Mouse (Mus musculus): ENCODE data around the gene Pik3r5. TPM values are rescaled to one million over a fixed set of nuclear protein-coding genes. Genes with fewer than 3 reads are reported as not detected.

Gene Pik3r5
- total RNA-seq, 2 experiments from 2014 or later = 1.6 to 2.3 TPM

DNA sequence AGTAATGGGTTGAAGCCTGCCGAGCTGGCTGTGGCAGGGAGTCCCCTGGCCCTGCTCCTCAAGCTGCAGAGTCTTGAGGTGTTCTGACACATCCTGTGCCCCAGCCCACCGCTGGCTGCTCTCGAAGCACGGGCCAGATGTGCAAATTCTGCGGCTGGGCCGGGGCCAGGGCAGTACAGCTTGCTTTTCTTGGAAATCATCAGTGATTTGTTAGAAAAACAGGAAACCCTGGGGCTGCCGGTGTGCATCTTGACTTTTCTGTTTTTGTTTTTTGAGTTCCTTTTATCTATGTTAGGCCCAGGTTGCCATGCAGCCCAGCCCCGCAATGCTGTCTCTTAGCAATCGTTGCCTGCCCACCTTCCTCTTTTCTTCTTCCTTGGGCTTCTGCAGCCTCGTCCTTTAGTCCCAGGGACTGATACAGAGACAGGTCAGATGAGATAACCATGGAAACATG is 19.4 kb downstream of the Pik3r5 start:
- no peak for DNase-seq

DNA sequence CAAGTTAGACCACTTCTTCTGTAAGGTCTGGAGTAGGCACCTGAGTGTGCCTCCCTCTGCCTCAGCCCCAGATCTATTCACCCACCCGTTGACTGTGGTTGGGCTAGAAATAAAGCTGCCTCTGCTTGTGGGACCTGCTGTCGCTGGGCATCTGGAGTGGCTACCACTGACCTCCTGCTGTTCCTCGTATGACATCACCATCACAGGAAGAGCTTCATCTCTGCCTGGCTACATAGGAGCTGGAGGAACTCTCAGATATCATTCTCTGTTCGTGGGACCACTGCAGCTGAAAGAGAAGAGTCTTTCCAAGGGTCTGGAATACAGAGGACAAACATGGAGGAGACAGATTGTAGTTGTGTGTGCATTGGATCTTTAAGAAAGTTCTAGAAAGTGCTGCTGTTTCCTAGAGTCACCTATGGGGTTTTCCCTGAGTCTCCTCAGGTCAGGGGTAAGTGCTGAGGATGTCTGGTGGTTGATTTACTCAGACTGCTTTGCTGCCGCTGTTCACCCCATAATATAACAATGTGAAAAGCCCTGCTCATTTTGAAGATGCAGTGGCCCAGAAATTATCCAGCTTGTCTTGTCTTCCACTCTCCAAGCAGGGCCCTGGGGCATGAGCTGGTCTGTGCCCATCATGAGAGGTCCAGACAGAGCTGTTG is 20.0 kb downstream of the Pik3r5 start:
- no peak for DNase-seq

DNA sequence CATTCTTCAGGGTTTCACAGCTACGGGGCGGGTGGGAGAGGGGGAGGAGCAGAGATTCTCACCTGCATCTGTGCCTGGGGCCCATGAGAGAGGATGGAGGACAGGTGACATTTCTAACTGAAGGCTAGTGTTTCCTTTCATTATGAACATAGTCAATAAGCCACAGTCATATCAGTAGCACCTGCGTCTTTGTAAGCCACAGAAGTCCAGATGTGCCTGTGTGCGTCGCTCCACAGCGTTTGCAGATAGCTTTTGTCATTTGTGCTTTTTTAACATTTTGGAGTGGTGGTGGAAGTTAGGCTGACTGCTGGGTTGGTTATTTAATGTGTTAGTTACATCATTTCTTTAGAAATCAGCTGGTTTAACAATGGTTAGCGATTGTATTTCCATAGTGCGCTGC is 20.8 kb downstream of the Pik3r5 start:
- no peak for DNase-seq

DNA sequence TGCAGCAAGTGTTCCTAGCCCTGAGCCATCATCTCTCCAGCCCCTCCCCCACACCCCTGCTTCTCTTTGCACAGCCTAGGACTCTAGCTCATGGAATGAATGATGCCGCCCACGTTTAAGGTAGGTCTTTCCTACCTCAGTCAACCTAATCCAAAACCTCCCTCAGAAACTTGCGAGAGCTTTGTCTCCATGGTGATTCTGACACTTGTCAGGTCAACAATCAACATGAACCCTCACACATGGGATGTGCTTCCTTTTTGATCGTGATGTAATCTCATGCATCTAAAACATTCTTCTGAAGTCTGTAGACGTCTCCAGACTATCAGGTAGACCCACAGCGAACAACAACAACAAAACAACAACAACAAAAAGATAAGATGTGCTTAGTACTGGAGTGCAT is 21.4 kb downstream of the Pik3r5 start:
- DNase-seq = no peak

GRCm38 (mm10) chr11:68458086-68458485 is 26.2 kb downstream of the Pik3r5 start:
- DNase-seq = no peak

- DNase-seq = no peak
Observed at GRCm38 (mm10) chr11:68459021-68459420, 27.1 kb downstream of the Pik3r5 start.

DNA sequence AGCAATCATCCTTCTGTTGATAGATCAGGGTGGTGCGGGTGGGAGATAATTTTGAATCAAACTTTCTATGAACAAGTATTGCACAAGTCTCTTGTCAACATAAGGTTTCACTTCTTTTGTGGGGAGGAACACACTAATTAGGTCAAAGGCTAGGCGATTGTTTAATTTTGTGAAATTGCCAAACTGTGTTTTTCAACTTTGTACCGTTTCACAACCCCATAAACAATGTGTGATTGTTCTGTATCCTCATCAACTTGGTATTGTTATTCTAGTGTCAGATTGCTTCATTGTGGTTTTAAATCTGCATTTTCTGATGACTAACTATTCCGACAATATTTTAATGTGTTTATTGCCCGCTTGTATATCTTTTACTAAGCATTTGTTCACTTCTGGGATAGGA is 27.6 kb downstream of the Pik3r5 start:
- no peak for DNase-seq

GRCm38 (mm10) chr11:68462716-68463115 is 30.8 kb downstream of the Pik3r5 start:
- DNase-seq = no peak

DNA sequence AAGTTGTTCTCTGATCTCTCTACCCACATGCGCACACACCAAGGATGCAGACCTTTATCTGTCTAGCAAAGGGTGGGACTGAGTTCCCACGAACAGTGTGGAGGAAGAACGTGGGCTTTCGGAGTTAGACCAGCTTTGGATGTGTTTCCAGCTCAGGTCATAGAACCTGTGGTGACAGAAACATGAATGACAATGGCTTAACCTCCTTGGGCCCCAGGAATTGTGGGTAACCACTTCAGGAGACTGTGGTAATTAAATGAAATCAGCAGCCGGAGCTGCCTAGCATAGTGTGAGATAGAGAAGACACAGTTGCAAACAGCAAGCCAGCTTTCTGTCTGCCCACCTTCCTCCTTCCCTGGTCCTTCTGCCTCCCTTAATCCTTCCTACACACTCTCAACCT is 32.3 kb downstream of the Pik3r5 start:
- no peak for DNase-seq

DNA sequence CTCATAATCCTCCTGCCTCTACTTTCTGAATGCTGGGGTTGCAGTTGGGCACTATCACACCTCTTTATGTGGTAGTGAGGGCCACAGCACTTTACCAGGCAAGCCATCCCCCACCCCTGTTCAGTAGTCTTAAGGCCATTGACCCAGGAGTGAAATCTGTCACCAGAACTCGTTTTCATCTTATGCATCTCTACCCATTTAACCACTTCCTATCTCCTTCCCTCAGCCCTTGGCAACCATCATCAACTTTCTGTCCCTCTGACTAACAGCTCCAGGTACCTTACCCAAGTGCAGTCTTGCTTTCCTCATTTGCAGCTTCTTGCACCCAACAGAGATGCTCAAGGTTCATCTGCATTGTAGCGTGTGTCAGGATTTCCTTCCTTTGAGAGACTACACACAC is 33.2 kb downstream of the Pik3r5 start:
- no peak for DNase-seq

DNA sequence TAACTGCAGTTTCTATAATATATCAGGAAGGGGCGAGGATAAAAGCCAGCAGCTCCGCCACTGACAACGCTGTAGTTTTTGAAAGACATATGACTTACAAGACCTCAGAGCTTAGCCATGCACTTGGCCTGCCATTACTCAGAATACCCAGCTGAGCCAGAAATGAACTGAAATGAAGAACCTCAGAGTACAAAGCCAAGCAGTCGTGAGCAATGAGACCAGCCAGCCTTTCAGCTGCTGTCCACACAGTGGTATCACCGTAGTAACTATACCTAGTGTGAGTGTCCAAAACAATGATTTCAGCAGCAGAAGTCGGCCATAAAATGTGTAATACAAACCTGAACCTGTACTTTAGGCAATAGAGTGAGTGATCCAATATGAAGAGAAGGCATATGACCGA is 35.5 kb downstream of the Pik3r5 start:
- DNase-seq = no peak

DNA sequence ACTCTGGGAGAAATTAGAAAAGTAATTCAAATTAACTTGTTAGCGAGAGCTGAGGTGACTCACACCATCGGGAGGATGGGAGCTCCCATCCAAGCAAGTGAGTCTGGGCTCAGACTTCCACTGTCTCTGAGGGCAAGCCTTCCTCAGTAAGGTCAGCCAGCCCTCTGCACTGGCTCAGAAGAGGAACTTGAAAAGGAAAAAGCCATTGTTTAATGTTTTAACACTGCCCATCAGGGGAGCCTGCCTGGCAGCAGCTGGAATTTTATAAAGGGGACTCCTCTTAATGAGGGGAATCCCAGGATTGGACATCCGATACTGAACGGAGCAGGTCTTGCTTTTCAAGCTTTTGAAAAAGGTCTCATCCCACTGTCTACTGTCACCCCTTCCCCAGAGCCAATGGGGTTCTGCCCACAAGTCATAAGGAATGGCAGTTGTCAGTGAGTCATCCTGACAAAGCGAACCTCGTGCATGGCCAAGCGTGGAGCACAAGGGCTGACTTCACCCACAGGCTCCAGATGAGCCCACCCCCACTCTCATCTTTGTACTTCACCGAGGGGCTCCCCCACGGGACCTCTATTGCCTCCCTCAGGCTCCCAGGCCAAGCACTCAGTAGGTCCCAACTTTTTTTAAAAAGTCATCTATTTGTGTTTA is 36.2 kb downstream of the Pik3r5 start:
- no peak for DNase-seq

GRCm38 (mm10) chr11:68468886-68469285 is 37.0 kb downstream of the Pik3r5 start:
- DNase-seq = no peak

DNA sequence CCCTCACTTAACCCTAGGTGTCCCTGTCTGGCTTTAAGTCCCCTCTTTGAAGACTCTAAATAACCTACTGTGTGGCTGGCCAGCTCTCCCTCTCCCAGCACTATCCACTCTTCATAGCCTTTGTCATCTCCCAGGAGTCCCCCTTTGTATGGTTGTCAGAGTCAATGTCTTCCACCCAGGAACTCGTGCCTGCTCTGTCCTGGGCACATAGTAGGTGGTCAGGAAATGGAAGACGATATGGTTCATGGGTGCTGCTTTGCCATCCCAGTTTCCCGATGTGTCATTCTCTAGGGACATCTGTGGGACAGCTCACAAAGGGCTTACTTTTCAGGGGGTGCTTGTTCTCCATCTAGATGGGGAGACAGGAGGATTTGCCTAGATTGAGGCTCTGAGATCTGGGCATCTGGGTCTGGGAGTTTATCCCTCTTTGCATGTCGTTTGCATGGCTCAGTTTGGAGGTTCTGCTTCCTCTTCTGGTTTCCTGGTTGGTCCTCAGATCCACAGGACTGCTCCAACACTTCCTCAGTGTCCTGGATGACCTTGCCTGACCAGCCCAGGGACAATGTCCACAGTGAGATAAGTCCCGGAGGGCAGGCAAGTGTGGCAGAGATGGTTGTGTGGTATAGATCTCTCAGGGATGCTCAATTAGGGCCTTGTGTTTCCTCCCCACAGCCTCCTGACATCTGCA is 40.4 kb downstream of the Pik3r5 start:
- no peak for DNase-seq

DNA sequence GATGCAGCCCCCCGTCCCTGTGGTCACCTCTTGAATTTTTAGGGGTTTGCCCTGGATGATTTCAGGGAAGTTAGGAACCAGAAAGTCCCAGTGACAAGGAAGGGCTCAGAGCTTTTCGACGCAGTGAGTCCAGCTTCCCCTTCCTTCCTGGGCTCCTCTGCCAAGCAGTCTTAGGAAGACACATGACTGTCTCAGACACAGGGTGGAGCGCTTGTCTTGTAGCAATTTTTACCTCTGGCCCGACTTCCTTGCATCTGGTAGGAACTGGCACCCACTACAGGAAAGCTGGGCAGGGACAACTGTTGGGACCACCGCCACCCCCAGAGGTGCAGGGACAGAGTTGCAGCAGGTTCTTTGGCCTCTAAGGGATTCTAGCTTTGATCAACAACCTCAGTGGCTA is 42.7 kb downstream of the Pik3r5 start:
- no peak for DNase-seq

DNA sequence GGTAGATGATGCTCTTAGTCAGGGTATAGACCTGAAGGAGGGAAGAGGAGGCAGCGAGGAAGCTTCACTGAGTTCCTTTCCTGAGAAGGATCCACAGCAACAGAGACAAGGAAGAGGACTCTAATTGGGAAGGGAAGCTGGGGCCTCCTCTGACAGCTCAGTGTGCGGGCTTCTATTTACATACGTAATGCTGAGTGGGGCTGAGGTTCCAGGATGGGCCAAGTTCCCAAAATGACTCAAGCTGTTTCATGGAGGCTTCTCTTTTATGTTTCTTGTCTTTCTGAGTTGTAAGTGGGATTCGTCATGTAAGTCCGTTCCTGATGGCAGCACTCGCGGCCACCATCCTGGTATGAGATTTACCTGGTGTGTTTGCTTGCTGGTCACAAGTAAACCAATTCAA is 43.8 kb downstream of the Pik3r5 start:
- DNase-seq = no peak

DNA sequence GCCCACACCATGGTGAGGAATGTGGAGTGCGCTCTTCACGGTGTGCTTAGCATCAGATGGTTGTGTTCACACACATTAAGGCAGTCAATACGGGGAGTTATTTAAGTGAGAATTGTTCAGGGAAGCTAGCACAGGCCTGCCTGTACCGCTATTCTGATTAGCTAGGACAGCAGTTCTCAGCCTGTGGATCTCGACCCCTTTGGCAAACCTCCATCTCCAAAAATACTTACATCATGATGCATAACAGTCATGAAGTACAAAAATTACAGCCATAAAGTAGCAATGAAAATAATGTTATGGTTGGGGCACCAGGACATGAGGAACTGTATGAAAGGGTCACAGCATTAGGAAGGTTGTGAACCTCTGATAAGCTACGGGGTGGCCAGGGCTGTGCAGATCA is 45.7 kb downstream of the Pik3r5 start:
- DNase-seq = no peak

- no peak for DNase-seq
Observed at GRCm38 (mm10) chr11:68478574-68478981, 46.7 kb downstream of the Pik3r5 start.

GRCm38 (mm10) chr11:68480660-68481059 is 48.7 kb downstream of the Pik3r5 start:
- no peak for DNase-seq

GRCm38 (mm10) chr11:68482001-68482400 is 50.1 kb downstream of the Pik3r5 start:
- no peak for DNase-seq

DNA sequence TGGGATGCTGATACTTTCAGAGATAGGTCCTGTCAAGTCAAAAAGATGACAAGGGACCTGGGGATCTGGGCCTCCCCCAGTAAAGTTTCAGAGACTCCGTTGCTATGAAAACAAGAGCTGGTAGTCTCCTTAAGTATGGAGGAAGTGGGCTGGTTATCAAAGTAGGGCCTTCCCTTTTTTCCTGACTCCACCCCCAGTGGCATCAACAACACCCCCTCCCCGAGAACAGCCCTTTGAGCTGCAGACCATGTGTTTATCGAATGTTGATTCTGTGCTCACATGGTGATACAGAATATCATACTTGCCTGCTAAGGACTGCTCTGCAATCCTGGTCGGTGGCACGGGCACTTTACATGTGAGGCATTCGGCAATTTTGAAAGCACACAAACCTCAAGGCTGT is 51.3 kb downstream of the Pik3r5 start:
- no peak for DNase-seq

GRCm38 (mm10) chr11:68484431-68484830 is 52.5 kb downstream of the Pik3r5 start:
- no peak for DNase-seq

DNA sequence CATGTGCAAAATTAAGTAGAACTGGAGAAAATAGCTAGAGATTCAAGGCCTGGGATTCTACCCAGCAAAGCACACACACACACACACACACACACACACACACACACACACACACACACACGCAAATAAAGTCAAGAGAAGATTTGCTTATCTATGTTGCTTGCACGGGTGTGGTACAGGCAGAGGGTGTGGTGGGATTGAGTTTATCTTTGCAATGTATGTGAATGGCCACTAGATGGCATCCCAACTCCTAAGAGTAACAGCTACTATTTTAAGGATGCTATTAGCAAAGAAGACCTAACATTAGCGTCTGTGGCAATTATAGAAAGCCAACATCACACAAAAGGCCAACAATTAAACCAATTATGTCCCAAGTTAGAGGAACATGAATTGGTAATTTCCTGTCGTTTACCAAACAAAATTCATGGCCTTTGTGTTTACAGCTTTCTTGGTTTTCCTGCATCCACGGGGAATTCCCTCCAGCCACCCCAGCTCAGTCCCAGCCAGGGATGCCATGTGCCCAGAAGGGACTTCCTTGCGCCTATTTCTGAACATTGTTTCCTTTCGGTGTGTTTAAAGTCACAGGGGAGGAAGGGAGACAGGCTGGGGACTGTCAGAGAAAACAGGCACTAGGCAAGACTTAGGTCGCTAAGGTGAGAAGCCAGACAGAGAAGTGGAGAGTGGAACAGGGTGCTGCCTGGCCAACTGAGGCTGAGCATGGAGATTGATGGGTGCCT is 53.5 kb downstream of the Pik3r5 start:
- DNase-seq = peak; percentile 29

Measured in adrenal gland, postnatal 10 days (tissue).